Mouse (Mus musculus) heart, adult 2 months (tissue): ENCODE results near the gene Gsdme. TPM values are rescaled to one million over a fixed set of nuclear protein-coding genes. Genes with fewer than 3 reads are reported as not detected.

Source experiments
- DNase-seq, 2 experiments: peaks; one replicate each; pipeline ENCODE4 v3.0.0; 2021
- H3K27ac ChIP-seq: fragments of 200-600 bp; 2 replicates; pipeline ENCODE4 v1.8.1; 2022
- H3K27me3 ChIP-seq: fragments of 200-500 bp; 2 replicates; pipeline ENCODE4 v1.6.1; 2012; ENCODE audit warnings: mild to moderate bottlenecking, low read length, inconsistent platforms, mixed read lengths; ENCODE audit not compliant: control insufficient read depth, insufficient read depth
- H3K36me3 ChIP-seq: fragments of 200-500 bp; 2 replicates; pipeline ENCODE4 v1.6.1; 2012; ENCODE audit warnings: low read length, inconsistent platforms; ENCODE audit not compliant: control insufficient read depth, insufficient read depth
- H3K4me1 ChIP-seq: fragments of 200-500 bp; 2 replicates; pipeline ENCODE4 v1.6.1; 2011; ENCODE audit warnings: low read length; ENCODE audit not compliant: control insufficient read depth, insufficient read depth
- H3K4me3 ChIP-seq: fragments of 200-600 bp; 2 replicates; pipeline ENCODE4 v1.8.1; 2022
- H3K79me2 ChIP-seq: fragments of 200-500 bp; replicated peaks from 2 replicates; pipeline ENCODE4 v1.6.1; 2012; ENCODE audit warnings: mild to moderate bottlenecking, inconsistent platforms, low read length, moderate library complexity, mixed read lengths; ENCODE audit not compliant: control insufficient read depth, insufficient read depth
- H3K9ac ChIP-seq: fragments of 200-500 bp; 2 replicates; pipeline ENCODE4 v1.6.1; 2012; ENCODE audit warnings: low read depth, mild to moderate bottlenecking, control low read depth, inconsistent platforms, low read length, mixed read lengths
- CTCF ChIP-seq: fragments of 200-600 bp; IDR thresholded peaks from 2 replicates; pipeline ENCODE4 v1.8.1; 2022; ENCODE audit warnings: antibody characterized with exemption, mild to moderate bottlenecking, moderate library complexity
- EP300 ChIP-seq: fragments of 200-500 bp; IDR thresholded peaks from 2 replicates; pipeline ENCODE4 v1.6.1; 2011; ENCODE audit warnings: low read depth, low read length, control low read depth; ENCODE audit not compliant: insufficient read depth
- POLR2A ChIP-seq: fragments of 200-500 bp; IDR thresholded peaks from 2 replicates; pipeline ENCODE4 v1.6.1; 2011; ENCODE audit warnings: mild to moderate bottlenecking, low read depth, low read length, control low read depth; ENCODE audit not compliant: insufficient read depth
- WGBS: fragments of 180-500 bp; shearing (Covaris S2); methylation state at CpG from one replicate; pipeline ENCODE4 v1.1.7; 2018; 5-methylcytosine and 5-hydroxymethylcytosine counted together
- intact Hi-C: fragments of 180-260 bp; cut with DNase I; formaldehyde crosslinking; loops from one replicate; pipeline ENCODE4 v1.15.1; 2025
- polyA plus RNA-seq: library from polyadenylated mRNA; depleted of rRNA; stranded (reverse); fragments of >200 nt; gene quantifications from 2 replicates; pipeline ENCODE4 v1.2.3, GENCODE M21; 2012
- total RNA-seq, 2 experiments: library from RNA; stranded (reverse); gene quantifications; 2 replicates each; pipeline ENCODE4 v1.2.3; 2021

The Gsdme gene
- total and polyA plus RNA-seq, 3 experiments = 0.29 to 0.41 (median 0.32) TPM

GRCm38 (mm10) chr6:50225232-50225631 is 38.4 kb downstream of the Gsdme start:
- Histone ChIP-seq H3K27ac (no peak overlapping the region), H3K9ac (no peak overlapping the region), H3K79me2 (no peaks in the 10 kb centered on the region), H3K4me1 (no peaks in the 10 kb centered on the region), H3K27me3 (no peaks in the 10 kb centered on the region), H3K36me3 (no peaks in the 10 kb centered on the region), H3K4me3 (no peak overlapping the region)
- 80% methylated on average over 5 of the region's 5 CpGs for WGBS
- TF ChIP-seq EP300 (no peak), POLR2A (no peak), CTCF (no peak)
- DNase-seq = no peak
- intact Hi-C loops = no loop called here

DNA sequence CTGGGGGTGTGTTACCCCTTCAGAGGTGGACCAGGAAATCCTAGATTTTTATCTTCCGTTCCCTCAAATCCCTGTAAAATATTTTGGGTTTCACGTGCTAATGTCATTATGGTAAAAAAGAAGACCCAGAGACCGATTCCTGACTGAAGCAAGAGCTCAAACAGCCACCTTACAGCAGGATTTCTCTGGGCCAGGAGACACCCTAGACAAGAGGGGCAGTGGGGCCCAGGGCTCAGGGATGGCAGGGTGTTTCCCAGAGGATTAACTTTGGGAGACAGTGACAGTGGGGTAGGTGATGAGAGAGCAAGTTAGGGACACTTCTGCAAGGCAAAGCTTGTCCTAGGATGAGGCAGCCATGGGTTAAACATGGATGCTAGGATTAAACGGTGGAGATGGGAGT is 40.1 kb downstream of the Gsdme start:
- TF ChIP-seq POLR2A = no peak
- no peak for TF ChIP-seq EP300
- TF ChIP-seq CTCF = no peak
- no peaks in the 10 kb centered on the region for H3K4me1 ChIP-seq
- H3K9ac ChIP-seq = no peak overlapping the region
- no peak overlapping the region for H3K4me3 ChIP-seq
- no peak overlapping the region for H3K27ac ChIP-seq
- no peaks in the 10 kb centered on the region for H3K79me2 ChIP-seq
- intact Hi-C loops = loop anchor here (5.0 kb wide), 1 partner anchor 111 kb away; the partner anchor contains the start of gene Mpp6
- no peak for DNase-seq
- no peaks in the 10 kb centered on the region for H3K36me3 ChIP-seq
- 84% methylated on average over 4 of the region's 4 CpGs for whole genome bisulfite sequencing
- no peaks in the 10 kb centered on the region for H3K27me3 ChIP-seq

DNA sequence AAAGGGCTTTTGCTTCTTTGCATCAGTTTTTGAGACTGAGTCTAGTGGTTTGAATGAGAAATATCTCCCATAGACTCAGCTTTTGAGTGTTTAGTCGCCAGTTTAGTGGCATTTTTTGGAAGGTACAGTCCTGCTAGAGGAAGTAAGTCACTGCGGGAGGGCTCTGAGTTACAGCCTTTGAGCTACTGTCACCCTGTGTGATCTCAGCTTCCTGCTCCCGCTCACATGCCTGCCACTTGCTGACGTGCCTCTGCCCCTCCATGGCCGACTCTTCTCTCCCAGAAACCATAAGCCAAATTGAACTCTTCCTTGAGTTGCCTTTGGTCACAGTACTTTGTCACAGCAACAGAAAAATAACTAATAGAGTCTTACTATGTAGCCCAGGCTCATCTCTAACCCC is 40.7 kb downstream of the Gsdme start:
- WGBS = 43% methylated on average over 5 of the region's 5 CpGs
- Histone ChIP-seq H3K4me1 (no peaks in the 10 kb centered on the region), H3K9ac (no peak overlapping the region), H3K27me3 (no peaks in the 10 kb centered on the region), H3K36me3 (no peaks in the 10 kb centered on the region), H3K79me2 (no peaks in the 10 kb centered on the region), H3K27ac (no peak overlapping the region), H3K4me3 (no peak overlapping the region)
- intact Hi-C loops = loop anchor here (5.0 kb wide), 1 partner anchor 111 kb away; the partner anchor contains the start of gene Mpp6
- no peak for DNase-seq
- TF ChIP-seq POLR2A (no peak), EP300 (no peak), CTCF (no peak)

DNA sequence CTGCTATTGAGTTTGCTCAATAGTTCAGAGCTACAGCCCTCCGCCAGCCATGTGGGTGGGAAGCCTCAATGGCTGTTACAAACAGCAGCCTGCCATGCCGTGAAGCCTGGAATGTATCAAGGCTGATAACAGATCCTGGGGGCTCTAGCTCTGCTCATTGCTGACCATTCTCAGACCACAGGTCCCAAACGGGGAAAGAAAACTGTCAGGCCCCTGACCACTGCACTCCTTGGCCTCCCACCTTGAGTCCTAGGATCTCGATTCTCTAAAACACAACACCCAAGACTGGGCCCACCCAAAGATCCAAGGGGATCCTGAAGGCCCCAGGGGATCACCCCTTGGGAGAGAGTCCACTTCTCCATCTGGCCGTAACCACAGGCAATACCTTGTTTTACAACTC is 41.3 kb downstream of the Gsdme start:
- no peak for TF ChIP-seq CTCF
- no peak for TF ChIP-seq EP300
- no peak for TF ChIP-seq POLR2A
- no peak overlapping the region for H3K4me3 ChIP-seq
- no peaks in the 10 kb centered on the region for H3K36me3 ChIP-seq
- WGBS = 69% methylated on average over 5 of the region's 5 CpGs
- intact Hi-C loops = loop anchor here (5.0 kb wide), 1 partner anchor 110 kb away; the partner anchor contains the start of gene Mpp6
- H3K27ac ChIP-seq = no peak overlapping the region
- H3K4me1 ChIP-seq = no peaks in the 10 kb centered on the region
- no peaks in the 10 kb centered on the region for H3K79me2 ChIP-seq
- no peaks in the 10 kb centered on the region for H3K27me3 ChIP-seq
- no peak for DNase-seq
- H3K9ac ChIP-seq = no peak overlapping the region

GRCm38 (mm10) chr6:50220863-50221262 is 42.8 kb downstream of the Gsdme start:
- Histone ChIP-seq H3K36me3 (no peaks in the 10 kb centered on the region), H3K4me3 (no peak overlapping the region), H3K27me3 (no peaks in the 10 kb centered on the region), H3K79me2 (no peaks in the 10 kb centered on the region), H3K27ac (no peak overlapping the region), H3K4me1 (no peaks in the 10 kb centered on the region), H3K9ac (no peak overlapping the region)
- intact Hi-C loops = loop anchor here (5.0 kb wide), 1 partner anchor 109 kb away; the partner anchor contains the start of gene Mpp6
- WGBS = 48% methylated on average over 6 of the region's 6 CpGs
- DNase-seq = peak; percentile 21 to 55
- TF ChIP-seq EP300 = no peak
- peak; percentile 80 for TF ChIP-seq CTCF

- intact Hi-C loops = no loop called here
- WGBS = 72% methylated on average over 6 of the region's 6 CpGs
Measured at GRCm38 (mm10) chr6:50219066-50219465, 44.6 kb downstream of the Gsdme start.

More at GRCm38 (mm10) chr6:50219066-50219465, 44.6 kb downstream of the Gsdme start:
- Histone ChIP-seq H3K4me3 (no peak overlapping the region), H3K27me3 (no peaks in the 10 kb centered on the region), H3K9ac (no peak overlapping the region), H3K36me3 (no peaks in the 10 kb centered on the region), H3K79me2 (no peaks in the 10 kb centered on the region), H3K27ac (no peak overlapping the region), H3K4me1 (no peaks in the 10 kb centered on the region; the same call in 1 of the 2 replicates)
- no peak for TF ChIP-seq CTCF
- no peak for TF ChIP-seq EP300
- TF ChIP-seq POLR2A = no peak
- DNase-seq = no peak
